Mouse (Mus musculus) adipocyte (in vitro differentiated cells): ENCODE measurements at regions not wholly inside any gene's neighbourhood (a gene's known extent, or its start where the extent isn't known, plus 50 kb on each side); places are given as distances from the start of the nearest gene placed in this dataset.

Source experiments
- DNase-seq: peaks from one replicate; pipeline ENCODE4 v3.0.0-alpha.2; 2016; ENCODE audit warnings: low spot score

DNA sequence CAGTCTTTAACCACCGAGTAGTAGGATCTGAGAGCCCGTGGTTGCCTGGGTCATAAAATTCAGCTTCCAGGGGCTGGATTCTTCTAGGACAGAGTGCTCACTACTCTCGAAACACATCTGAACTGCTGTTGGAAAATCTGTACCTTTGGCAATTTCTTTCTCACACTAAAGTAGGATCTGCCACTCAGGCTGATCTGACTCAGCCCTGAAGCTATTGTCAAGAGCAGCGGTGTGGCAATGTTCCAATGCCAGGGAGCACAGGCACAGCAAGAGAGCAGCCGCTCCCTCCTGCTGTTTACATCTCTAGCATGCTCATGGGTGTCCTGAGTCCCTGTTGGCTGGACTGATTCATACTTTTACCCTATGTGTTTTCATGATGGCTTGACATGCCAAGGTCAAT lies 205.2 kb downstream of the Zfp36l1 start:
- DNase-seq = peak; percentile 88

DNA sequence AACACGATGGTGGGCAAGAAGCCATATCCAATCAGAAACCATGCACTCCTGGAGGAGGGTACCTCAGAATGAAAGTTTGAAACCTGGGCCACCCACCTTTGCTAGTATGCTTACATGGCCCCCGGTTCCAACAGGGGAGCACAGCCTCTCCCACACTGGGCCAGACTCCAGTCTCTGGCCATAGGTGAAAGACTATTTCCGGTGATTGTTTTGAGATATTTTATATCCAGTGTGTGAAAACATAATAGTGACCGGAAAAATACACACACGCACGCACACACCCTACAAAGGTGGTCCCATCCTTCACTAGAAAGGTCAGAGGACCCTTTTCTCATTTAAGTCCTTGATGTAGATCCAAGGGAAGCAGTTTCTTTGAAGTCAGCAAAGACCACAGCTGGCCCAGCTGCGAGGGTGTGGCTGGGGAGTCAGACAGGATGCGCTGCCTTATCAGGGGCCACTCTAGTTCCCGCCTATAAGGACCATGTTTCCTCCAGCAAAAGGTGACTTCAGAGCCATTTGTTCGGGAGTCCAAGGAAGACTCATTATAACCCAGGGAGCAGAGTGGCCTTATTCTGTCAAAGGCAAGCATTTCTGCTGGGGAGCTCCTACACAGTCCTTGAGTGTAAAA lies 206.0 kb downstream of the Zfp36l1 start:
- DNase-seq = no peak

- DNase-seq = peak; percentile 86
Measured at GRCm38 (mm10) chr12:79905828-79906737, 206.7 kb downstream of the Zfp36l1 start.

DNA sequence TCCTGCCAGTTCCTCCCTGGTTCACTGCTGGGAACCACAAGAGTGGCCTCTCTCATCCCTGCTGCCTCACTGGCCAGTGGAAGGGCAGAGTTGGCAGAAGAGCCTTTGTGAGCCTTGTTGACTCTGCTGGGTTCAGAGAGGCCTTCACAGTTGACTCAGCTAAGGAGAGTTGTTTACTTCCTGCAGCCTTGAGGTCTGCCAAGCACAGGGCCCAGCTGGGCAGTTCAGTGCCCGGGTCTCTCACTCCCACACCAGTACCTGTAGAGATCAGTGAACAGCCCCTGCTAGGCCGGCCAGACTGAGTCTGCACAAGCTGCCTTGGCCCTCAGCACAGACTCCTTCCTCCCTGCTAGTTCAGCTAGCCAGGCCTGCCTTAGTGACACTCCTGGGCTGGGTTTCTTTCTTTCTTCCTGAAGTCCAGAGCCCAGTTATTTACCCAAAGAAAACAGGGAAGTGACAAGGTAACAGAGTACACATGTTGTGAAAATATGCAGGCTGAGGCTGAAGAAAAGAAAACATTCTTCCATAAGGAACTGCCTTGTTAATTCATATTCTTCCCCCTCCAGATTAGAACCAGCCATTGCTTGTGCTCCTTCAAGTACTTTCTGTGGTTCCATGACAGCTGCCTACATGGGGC lies 207.8 kb downstream of the Zfp36l1 start:
- DNase-seq = peak; percentile 83

DNA sequence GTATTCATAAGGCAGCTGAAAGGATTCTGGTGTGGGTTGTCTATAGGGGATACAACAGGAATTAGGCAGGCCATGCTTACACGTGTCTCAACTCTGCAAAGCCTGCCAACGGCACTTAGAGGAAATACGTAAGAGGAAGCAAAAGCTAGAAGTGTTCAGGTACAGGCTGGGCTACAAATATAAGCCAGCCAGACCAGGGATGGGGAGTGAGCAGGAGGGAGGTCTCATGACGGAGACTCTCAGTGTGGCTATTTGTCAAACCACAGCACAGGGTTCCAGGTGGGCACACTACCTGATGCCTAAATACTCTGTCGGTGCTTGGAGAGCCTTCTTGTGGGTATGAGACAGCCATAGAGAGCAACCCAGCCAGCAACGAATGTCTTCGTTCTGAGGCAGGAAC lies 210.1 kb downstream of the Zfp36l1 start:
- DNase-seq = no peak

DNA sequence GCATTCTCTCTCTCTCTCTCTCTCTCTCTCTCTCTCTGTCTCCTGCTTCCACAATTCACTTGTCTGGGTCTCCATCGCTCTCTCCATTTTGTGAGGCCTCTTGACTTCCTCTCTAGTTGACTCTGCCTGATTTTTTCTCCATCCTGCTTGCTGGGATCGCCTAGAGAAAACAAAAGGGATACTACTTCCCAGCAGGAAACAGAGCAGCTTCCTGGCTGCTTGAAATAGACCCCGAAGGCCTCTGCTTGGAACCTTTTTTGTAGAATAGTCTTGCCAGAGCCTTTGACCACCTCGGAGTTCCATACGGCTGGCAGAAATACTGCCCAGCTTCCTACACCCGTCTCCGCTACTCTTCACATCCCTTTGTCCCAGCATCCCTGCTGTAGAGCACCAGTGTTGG lies 210.7 kb downstream of the Zfp36l1 start:
- DNase-seq = no peak

DNA sequence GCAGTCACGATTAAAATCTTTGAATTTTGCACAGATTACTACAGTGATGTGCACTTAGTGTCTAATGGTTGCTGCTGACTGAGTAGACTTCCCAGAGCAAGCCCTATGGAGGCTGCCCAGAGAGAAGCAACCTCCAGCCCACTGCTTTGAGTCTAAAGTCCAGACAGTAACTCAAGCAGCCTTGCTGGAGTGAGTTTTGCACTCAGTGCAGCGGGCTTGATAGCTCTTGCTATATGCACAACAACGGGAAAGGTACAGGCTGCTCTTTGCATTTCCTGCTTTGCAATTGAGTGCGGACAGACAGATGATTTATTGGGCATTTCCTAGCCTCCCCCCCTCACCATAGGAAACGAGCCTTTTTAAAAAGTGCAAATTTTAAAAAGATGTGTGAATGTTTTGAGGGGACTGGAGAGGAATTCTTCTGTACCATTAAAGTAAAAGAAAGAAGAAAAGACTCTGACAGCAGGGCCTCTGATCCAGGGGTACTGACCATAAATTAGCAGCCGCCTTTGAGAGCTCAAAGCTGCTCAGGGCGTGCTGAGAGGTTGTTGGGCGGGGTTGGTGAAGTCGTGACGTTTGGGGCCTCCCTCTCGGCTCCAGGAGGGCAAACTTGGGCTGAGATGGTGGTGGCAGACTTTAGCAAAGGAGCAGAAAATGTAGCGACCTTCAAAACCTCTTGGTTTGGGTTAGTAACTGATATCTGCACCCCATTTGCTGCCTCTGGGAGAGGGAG lies 214.4 kb downstream of the Zfp36l1 start:
- no peak for DNase-seq

DNA sequence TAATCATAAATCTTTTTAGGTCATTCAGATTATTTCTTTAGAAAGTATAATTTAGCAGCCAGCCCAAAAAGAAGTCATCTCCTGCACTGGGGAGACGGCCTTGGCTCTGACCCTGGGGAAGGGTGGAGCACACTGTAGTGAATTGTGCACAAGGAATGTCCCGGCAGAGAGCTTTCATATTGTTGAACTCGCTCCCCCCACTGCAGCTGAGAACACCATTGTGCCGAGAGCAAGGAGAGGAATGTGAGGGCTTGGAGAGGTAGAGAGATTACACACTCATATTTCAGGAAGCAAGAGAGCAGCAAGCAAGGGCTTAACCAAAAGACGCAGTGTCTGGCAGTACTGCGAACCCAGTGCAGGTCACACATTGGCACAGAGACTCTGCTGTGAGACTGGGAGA lies 216.8 kb downstream of the Zfp36l1 start:
- no peak for DNase-seq

DNA sequence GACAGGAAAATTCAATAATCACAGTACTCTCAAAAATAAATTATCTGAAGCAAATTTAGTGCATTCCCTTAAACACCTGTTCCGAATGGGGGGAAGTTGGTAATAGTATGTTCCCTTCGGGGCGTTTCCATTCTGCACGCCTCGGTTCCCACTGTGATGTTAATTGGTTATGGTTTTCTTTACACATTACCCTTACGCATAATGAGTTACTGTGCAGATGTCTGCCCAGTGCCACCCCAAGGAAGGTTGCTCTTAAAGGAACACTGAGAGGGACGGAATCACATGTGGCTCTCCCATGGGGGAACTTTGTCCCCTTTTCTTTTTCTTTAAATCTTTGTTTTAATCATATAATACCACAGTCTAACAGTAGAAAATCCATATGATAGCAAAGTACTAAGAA lies 217.5 kb downstream of the Zfp36l1 start:
- no peak for DNase-seq

DNA sequence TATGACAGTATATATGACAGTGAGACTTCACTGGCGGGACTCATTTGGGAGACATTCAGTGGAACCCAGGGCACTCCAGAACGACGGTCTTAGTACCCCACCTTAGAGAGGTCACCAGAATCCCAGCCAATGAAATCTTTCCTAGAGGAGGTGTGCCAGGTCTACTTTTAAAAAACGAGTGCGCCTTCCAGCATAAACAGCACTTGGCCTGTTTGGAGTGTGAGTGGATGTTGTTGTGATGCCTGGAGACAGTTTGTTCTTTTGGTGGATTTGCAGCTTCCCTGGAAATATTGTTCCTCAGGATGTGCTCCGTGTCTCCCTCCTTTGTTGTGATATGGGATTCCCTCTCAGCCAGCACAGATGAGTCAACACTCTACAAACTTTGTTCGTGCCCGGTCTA lies 219.9 kb downstream of the Zfp36l1 start:
- DNase-seq = no peak

DNA sequence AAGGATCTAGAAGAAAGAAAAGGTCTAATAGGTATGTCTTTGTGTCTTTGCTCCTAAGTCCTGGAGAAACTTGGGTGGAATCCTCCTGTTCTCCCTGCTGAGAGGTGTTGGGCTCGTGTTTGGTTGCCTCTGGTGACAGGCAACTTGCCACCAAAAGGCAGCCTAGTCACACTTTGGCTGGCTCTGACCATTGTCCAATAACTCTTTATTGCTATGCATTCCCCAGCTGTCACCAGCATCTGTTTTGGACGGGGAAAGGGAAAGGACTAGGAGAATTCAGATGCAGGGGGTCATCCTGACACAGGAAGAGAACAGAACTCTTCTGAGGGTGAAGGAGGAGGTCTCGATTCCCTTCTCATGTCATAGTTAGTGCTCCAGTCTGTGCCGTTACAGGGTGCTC lies 220.9 kb downstream of the Zfp36l1 start:
- peak; percentile 53 for DNase-seq

DNA sequence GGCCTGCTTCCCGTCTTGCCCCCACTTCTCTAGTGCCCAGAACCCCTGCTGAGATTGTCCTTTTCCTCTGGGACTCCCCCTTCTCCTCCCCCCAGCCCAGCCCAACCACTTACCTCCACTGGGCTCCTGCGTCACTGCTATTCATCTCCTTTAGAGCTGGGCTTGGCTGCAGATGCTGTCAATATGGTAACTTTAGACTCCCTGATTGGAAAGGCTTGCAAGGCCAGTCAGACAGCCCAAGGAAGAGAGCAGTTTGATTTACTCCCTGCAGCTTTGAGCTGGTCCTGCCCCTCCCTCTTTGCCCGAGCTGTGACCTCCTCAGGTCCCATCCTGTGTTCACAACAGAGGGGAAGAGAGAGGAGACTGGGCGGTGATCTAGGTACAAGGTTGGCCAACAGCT lies 221.9 kb downstream of the Zfp36l1 start:
- no peak for DNase-seq

- DNase-seq = no peak
Measured at GRCm38 (mm10) chr12:79890291-79890690, 222.5 kb downstream of the Zfp36l1 start.

GRCm38 (mm10) chr12:79888812-79889211 lies 224.0 kb downstream of the Zfp36l1 start:
- no peak for DNase-seq

GRCm38 (mm10) chr12:79888086-79888485 lies 224.7 kb downstream of the Zfp36l1 start:
- DNase-seq = peak; percentile 50

DNA sequence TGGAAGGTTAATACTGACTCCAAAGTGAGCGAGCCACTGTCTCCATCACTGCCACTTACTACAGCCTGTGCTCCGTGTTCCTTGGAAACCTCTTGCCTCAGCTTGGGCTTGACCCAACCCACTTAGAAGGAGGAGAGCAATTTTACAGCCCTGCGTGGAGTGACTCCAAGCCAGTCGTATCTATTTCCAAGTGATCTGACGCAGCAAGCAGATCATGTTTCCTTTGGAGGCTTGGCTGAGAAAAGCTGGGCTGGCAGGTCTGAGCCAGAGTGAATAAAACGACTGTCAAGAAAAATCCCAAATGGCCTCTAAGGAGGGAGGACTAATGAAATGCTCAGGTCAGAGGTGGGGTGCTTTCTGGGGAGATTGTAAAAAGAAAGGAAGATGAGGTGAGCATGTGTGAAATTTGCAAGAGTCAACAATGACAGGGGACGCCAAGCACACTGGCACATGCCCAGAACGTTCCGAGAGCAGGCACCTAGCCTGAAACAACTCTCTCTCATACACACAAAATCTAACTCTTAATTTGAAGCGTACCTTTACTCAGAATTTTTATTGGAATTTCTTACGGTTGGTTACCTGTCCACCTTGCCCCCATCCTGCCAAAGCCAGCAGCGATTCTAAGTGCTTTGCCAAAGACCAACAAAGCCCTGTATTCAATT lies 225.5 kb downstream of the Zfp36l1 start:
- peak; percentile 95 for DNase-seq

DNA sequence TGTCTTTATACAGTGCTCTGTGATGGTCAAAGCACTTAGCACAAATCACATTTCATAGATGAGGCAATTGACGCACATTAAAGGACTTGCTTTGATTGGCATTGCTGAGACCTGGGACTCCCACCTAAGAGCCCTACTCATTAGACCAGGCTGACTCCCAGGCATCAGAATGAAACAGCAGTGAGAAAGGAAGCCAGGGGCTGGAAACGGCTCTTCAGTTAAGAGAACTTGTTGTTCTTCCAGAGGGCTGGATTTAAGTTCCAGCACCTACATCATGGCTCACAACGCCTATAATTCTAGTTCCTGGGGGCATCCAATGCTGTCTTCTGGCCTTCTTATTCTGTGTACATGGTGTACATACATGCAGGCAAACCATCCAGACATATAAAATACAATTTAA lies 226.3 kb downstream of the Zfp36l1 start:
- DNase-seq = no peak

DNA sequence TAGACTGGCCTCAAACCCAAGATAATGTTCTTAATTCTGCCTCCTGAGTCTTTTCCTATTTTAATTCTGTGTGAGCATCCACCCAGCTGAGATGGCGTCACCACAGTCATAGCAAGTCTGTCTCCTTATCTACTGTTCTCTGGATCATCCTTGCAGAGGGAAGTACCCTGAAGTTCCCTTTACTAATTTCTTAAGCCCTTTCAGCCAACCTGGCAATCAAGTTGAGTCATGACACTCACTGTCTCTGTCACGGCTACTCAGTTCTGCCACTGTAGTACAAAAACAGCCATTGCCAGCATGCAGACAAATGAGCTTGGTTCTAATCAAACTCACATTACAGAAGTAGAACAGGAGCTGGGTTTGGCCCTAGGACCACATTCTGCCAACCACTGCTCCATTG lies 227.5 kb downstream of the Zfp36l1 start:
- DNase-seq = no peak

DNA sequence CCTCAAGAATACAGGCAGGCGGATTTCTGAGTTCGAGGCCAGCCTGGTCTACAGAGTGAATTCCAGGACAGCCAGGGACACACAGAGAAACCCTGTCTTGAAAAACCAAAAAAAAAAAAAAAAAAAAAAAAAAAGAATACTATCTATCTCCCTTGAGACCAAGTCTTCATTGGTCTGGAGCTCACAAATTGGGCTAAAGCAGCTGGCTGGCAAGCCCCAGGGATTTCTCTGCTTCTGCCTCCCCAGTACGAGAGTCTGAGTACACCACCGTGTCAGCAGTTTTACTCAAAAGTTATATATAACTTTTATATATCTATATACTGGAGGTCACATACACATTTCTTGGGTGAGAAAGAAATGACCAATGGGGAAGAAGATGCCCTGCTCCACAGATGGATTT lies 229.2 kb downstream of the Zfp36l1 start:
- no peak for DNase-seq

- DNase-seq = no peak
Measured at GRCm38 (mm10) chr12:79880751-79881261, 232.0 kb downstream of the Zfp36l1 start.

DNA sequence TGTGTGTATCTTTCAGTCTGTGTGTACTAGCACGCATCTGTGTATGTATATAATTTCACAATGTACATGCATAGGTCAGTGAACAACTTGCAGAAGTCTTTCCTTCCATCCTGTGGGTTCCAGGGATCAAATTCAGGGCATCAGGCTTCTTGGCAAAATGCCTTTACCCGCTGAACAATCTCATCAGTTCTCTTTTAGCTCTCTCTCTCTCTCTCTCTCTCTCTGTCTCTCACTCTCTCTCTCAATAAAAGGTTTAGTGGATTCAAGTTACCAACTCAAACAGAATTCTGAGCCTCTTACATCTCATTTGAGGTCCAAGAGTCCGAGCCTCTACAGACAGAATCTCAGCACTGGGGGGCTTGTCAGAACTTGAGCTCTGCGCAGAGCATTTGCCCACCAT lies 232.5 kb downstream of the Zfp36l1 start:
- DNase-seq = no peak

DNA sequence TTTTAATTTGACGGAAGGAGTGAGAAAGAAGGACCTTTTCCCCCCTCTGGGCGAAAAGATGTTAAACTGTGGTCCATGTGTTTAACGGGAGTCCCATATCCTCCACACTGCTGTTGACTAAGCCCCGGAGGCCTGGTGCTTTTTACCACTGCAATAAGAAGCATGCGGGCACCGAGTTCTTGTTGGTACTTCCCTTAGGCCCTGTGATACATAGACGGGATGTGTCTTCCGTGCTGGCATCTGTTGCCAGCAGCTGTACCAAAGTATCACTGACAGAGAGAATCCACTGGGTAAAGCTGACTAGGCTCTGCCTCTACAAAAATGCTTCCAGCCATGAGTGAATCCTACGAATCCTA lies 232.9 kb downstream of the Zfp36l1 start:
- no peak for DNase-seq
